Mouse (Mus musculus): ENCODE measurements at regions not wholly inside any gene's neighbourhood (a gene's known extent, or its start where the extent isn't known, plus 50 kb on each side); places are given as distances from the start of the nearest gene placed in this dataset.

- TF ChIP-seq E2F4 (IDR thresholded peaks at IDR 0.05; ENCODE audit: insufficient read depth) (no peak), TCF12 (IDR thresholded peaks at IDR 0.05; ENCODE audit: insufficient read depth, poor library complexity, severe bottlenecking) (no peak), CEBPB (IDR thresholded peaks at IDR 0.05; ENCODE audit: insufficient read depth, poor library complexity, severe bottlenecking) (no peak)
Measured at GRCm38 (mm10) chr1:88577498-88578230, 67.8 kb upstream of the Glrp1 start.
